Comparison of ENCODE assay signal across 13 mouse cellular contexts in the genomic region with DNA sequence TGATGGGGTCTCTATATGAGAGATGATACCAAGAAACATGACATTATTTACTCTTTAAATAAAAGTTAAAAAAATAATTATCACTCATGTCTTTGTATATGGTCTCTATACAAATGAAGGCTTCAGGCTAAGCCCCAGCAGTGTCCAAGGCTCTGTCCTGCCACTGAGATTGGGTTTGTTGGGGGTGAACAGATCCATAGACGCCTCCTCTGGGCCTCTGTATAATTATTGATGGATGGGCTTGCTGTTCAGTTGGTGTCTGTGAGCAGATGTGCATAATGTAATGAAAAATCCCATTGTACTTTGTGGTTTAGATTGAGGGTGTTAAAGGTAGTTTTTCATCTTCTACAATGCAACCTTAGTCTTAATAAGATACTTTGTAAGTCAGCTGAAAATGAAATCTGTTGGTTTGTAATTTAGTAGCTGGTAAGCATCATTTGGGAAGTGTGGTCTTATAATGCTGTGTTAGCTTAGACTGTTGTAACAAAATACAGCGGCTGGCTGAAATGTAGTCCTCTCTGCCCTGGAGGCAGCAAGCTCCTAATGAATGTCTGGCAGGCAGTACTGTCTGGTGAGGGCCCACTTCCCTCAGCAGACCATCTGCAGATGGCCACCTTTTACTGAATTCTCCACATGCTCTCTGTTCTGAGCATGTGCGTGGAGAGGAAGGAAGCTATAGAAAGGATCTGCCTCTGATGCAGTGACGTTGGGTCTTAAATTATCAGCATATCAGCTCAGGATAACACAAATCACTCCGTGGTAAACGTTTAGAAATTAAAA.
DNase-seq lines count a peak whose midpoint lies in the region; ATAC-seq lines count a peak whose summit lies in the region.
"Had no signal": no experiment of that assay in that cellular context is flagged by ENCODE, and none has a peak within 500 bp of the region (broad histone marks: within the 10 kb centered on the region; RNA-seq: fewer than 3 reads in every experiment).

No protein-coding gene starts in this region.

- no peak overlapping the region for H3K4me3 ChIP-seq in neural tube, embryonic 11.5 days (ENCODE audit: low read depth, low read length)
- H3K4me3 ChIP-seq in hindbrain, embryonic 14.5 days (replicated peaks; ENCODE audit: low read length) = no peak overlapping the region
- H3K4me3 ChIP-seq in neural tube, embryonic 14.5 days (ENCODE audit: low read depth, low read length) = no peak overlapping the region
- H3K4me3 ChIP-seq: heart, adult 2 months; liver, embryonic 13.5 days had no signal

- no peak overlapping the region for H3K9ac ChIP-seq in neural tube, embryonic 11.5 days (ENCODE audit: low read length)
- no peak overlapping the region for H3K9ac ChIP-seq in hindbrain, embryonic 14.5 days
- H3K9ac ChIP-seq in neural tube, embryonic 14.5 days (replicated peaks; ENCODE audit: low read depth, low read length) = no peak overlapping the region
- H3K9ac ChIP-seq: liver, embryonic 13.5 days had no signal

- peak; percentile 28 to 47 for DNase-seq in cerebellum, postnatal 14 days
- DNase-seq in cerebellum, adult 18-20 months = no peak
- DNase-seq in neural tube, embryonic 11.5 days (ENCODE audit: low spot score) = peak; percentile 47
- no peak for DNase-seq in neural tube, embryonic 10.5 days (ENCODE audit: extremely low spot score, low spot score)
- DNase-seq in hindbrain, embryonic 14.5 days (ENCODE audit: low spot score) = no peak
- DNase-seq in gastrocnemius, postnatal 10 days = no peak
- no peak for DNase-seq in c-Kit-positive CD71-positive TER-119-positive erythroid progenitor cells, embryonic 14.5 days (ENCODE audit: low spot score)
- DNase-seq: layer of hippocampus, postnatal 36 days had no signal

- H3K4me2 ChIP-seq in neural tube, embryonic 11.5 days (ENCODE audit: low read depth) = no peak overlapping the region
- no peak overlapping the region for H3K4me2 ChIP-seq in hindbrain, embryonic 14.5 days (replicated peaks)
- no peak overlapping the region for H3K4me2 ChIP-seq in neural tube, embryonic 14.5 days (ENCODE audit: low read depth, low read length)
- H3K4me2 ChIP-seq: liver, embryonic 13.5 days had no signal

- peak; percentile 54; the same call in 1 of the 2 replicates for ATAC-seq in neural tube, embryonic 11.5 days (ENCODE audit: insufficient read depth, low FRiP score, low TSS enrichment)
- ATAC-seq in hindbrain, embryonic 14.5 days (ENCODE audit: low FRiP score) = peak; percentile 74
- ATAC-seq in neural tube, embryonic 14.5 days (ENCODE audit: low read depth) = peak; percentile 75

- H3K27ac ChIP-seq in neural tube, embryonic 11.5 days (ENCODE audit: low read depth, low read length) = peak overlapping the region; percentile 57
- H3K27ac ChIP-seq in hindbrain, embryonic 14.5 days = peak overlapping the region; percentile 70
- peak overlapping the region; percentile 17; the same call in 1 of the 2 replicates for H3K27ac ChIP-seq in neural tube, embryonic 14.5 days (ENCODE audit: low read depth, low read length)
- H3K27ac ChIP-seq: heart, adult 2 months; liver, embryonic 13.5 days had no signal

- H3K27me3 ChIP-seq in neural tube, embryonic 11.5 days (ENCODE audit: control insufficient read depth, insufficient read depth, low read length) = no peaks in the 10 kb centered on the region
- H3K27me3 ChIP-seq in hindbrain, embryonic 14.5 days (ENCODE audit: control insufficient read depth, insufficient read depth, low read length) = no peaks in the 10 kb centered on the region
- H3K27me3 ChIP-seq in neural tube, embryonic 14.5 days (ENCODE audit: control insufficient read depth, insufficient read depth, low read length) = no peaks in the 10 kb centered on the region
- H3K27me3 ChIP-seq: liver, embryonic 13.5 days; megakaryocyte, embryonic 14.5 days; Patski had no signal

- no peaks in the 10 kb centered on the region for H3K36me3 ChIP-seq in neural tube, embryonic 11.5 days (ENCODE audit: control insufficient read depth, insufficient read depth, low read length)
- no peaks in the 10 kb centered on the region for H3K36me3 ChIP-seq in hindbrain, embryonic 14.5 days (replicated peaks; ENCODE audit: control insufficient read depth, insufficient read depth)
- no peaks in the 10 kb centered on the region for H3K36me3 ChIP-seq in neural tube, embryonic 14.5 days (ENCODE audit: control insufficient read depth, insufficient read depth, low read length)
- H3K36me3 ChIP-seq: liver, embryonic 13.5 days had no signal

- H3K4me1 ChIP-seq in neural tube, embryonic 11.5 days (ENCODE audit: control insufficient read depth, insufficient read depth, low read length) = peaks cover 4% of the 10 kb centered on the region; the same call in 1 of the 2 replicates
- H3K4me1 ChIP-seq in hindbrain, embryonic 14.5 days (replicated peaks; ENCODE audit: control insufficient read depth, insufficient read depth, low read length) = peaks cover 19% of the 10 kb centered on the region
- H3K4me1 ChIP-seq in neural tube, embryonic 14.5 days (ENCODE audit: control insufficient read depth, insufficient read depth, low read length) = peaks cover 11% of the 10 kb centered on the region
- H3K4me1 ChIP-seq: liver, embryonic 13.5 days had no signal

- no peaks in the 10 kb centered on the region for H3K9me3 ChIP-seq in neural tube, embryonic 11.5 days (ENCODE audit: control insufficient read depth, low read length)
- no peaks in the 10 kb centered on the region for H3K9me3 ChIP-seq in hindbrain, embryonic 14.5 days (ENCODE audit: control insufficient read depth, low read length)
- no peaks in the 10 kb centered on the region for H3K9me3 ChIP-seq in neural tube, embryonic 14.5 days (ENCODE audit: control insufficient read depth, low read length)
- H3K9me3 ChIP-seq: liver, embryonic 13.5 days; megakaryocyte, embryonic 14.5 days had no signal

- 47% methylated on average over 6 of the region's 6 CpGs for whole genome bisulfite sequencing in neural tube, embryonic 11.5 days
- 43% methylated on average over 6 of the region's 6 CpGs for WGBS in hindbrain, embryonic 14.5 days
- 20% methylated on average over 6 of the region's 6 CpGs for WGBS in neural tube, embryonic 14.5 days

Comparison
In these comparisons a context has a peak if more than half of its experiments do, and no peak if none do; other contexts are left out.
1. DNase-seq: peak in cerebellum, postnatal 14 days (2 of 2) and neural tube, embryonic 11.5 days (single experiment); none in cerebellum, adult 18-20 months (0 of 2), neural tube, embryonic 10.5 days (single experiment), hindbrain, embryonic 14.5 days (single experiment), gastrocnemius, postnatal 10 days (single experiment) and c-Kit-positive CD71-positive TER-119-positive erythroid progenitor cells, embryonic 14.5 days (single experiment).
2. H3K27ac ChIP-seq: peak in every context shown above with its lines; median percentile 70 in hindbrain, embryonic 14.5 days; 57 in neural tube, embryonic 11.5 days; 17 in neural tube, embryonic 14.5 days.
3. Peak in every context shown above with its lines, with median percentiles within 50 percentile points of each other: ATAC-seq.